Mouse (Mus musculus) 3134 (cell line): ENCODE measurements at regions not wholly inside any gene's neighbourhood (a gene's known extent, or its start where the extent isn't known, plus 50 kb on each side); places are given as distances from the start of the nearest gene placed in this dataset.
A peak's percentile ranks its signal among the peaks of the same experiment; 100 is the strongest.

Experiments
- DNase-seq: peaks from one replicate; pipeline ENCODE4 v3.0.0-alpha.2; 2011; ENCODE audit warnings: low spot score; ENCODE audit not compliant: insufficient read length; ENCODE audit errors: extremely low read depth

DNA sequence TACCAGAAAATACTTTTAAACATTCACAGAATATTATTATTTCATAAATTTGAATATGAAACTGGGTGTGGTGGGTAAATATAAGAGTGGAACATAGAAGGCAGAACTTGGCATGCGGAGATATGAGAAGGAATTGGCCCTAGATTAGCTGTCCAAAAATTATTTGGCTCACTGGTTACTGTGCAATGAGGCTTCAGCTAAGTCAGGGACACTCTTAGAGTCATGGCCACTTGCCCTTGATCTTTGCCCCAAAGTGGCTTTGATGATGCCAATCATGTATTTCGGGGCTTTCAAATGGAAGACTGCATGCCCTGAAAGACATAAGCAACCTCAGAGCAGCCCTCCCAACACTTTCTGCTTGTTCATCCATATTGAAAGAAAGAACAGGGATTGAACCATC lies 76.9 kb downstream of the Pxdc1 start:
- no peak for DNase-seq

DNA sequence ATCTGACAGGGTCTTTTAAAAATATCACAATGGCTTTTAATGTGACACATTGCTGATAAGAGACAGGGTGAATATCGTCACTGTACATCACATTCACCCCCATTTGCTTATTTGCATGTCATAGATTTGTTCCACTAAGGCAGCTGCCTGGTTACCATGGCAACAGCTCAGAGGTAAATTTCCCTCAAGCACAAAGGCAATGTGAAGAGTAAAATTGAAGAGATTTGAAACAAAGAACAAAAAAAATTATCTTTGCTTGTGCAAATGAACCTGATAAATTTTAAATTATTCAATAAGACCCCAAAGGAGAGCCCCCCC lies 77.3 kb downstream of the Pxdc1 start:
- no peak for DNase-seq

DNA sequence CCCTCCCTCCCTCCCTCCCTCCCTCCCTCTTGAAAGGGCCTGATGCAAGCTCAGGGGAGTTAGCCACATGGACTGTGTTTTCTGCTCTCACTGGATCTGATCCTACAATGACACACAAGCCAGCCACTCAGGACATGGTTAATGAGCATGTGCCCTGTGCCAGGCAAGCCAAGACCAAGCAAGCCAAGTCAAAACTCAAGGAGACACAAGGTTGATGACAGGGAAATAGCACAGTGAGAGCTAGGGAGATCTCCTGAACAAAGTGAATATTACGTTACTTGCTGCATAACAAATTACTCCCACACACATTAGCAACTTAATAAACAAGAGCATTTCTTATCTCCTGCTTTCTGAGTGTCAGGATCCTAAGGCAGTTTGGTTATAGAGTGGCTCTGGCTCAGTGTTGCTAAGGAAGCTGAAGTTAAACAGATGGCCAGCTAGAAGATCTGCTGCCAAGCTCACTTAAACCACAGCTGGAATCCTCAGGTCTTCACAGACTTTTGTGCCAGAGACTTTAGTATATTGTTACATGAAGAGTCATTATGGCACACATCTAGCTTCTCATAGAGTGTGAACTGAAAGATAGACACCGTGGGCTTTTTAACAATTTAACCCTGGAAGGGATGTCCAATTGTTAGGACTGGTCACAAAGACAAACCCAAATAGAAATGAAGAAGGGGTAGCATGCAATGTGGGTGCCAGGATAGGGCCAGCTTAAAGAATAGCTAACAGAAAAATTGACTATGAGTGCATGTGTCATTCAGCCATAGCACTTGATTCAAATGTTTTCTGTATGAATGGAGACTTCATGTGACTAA lies 77.9 kb downstream of the Pxdc1 start:
- no peak for DNase-seq

DNA sequence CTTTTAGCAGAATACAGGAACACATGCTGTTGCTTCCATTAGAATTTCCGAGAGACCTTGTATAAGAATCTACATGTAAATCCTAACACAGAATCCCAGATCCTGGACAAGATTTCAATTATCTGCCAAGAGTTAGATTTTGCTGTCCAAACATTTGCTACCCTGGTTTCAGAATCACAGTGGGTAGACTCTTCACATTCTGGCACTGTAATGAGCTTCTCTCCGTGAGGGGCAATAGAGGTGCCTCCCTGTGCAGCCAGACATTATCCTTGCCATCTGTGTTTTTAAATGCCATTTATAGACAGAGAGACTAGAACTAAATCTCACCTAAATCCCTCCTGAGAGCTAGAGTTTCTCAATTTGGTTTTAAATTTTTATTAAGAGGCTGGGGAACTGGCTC lies 84.0 kb downstream of the Pxdc1 start:
- no peak for DNase-seq

DNA sequence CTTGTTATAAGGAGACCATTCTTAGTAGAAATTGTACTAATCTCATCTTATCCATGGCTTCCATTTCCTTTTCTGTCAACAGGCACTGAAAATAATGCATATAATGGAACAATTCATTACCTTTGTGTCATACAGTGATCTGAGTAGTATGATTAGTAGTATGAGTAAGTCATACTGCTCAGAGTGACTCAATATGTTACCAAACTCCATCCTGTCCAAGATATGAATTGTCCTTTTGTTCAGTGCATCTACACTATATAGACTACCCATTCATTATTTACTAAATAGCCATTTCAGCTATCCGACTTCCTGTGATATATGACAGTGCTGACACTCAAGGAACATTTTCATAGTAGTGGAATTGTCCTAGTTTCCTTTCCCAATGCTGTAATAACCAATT lies 86.6 kb downstream of the Pxdc1 start:
- DNase-seq, result no peak

DNA sequence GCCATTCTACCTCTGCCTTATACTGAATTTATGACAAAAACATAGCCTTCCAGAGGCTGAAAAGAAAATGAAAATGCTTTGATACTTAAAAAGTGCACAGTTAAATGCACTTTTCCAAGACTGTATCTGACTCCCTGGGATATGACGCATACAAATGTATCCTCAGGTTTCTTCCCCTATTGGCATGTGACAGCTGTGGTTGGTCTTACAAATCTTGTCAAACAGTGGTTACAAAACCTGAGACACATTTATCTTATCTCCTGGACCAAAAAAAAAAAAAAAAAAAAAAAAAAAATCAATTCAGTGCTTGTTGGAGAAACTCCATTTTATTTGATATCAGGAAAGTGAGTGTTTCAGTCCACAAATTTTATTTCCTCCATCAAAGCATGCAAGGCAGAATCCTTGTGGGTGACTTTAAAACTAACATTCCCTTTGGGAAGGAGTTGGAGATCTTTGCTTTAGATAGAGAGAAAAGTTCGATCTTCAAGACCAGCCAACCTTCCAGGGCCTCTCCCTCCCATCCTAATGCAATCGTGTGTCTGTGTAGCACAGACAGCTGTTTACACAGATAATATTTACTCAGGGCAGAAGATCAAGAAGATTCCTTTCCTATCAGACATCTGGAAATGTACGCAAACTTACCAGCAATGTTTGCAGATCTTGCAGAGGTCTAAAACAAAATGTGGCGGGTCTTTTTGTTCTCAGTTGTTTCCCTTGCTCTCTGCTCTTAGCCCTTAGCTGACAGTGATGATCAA lies 103.0 kb downstream of the Pxdc1 start:
- no peak for DNase-seq

DNA sequence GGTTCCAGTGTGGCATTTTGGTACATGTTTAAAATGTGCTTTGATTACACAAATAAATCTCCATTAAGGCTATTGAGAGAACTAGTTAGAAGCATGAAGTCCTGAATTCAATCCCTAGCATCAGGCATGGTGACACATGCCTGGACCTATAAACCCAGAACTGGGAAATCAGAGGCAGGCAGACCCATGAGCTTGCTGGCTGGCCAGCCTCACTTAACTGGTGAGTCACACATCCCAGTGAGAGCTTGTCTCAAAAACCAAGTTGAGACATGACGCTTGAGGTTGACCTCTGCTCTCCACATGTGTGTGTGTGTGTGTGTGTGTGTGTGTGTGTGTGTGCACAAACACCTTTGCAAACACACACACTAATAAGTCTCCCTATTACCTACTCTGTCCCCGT lies 112.6 kb downstream of the Pxdc1 start:
- DNase-seq, result peak; percentile 30

DNA sequence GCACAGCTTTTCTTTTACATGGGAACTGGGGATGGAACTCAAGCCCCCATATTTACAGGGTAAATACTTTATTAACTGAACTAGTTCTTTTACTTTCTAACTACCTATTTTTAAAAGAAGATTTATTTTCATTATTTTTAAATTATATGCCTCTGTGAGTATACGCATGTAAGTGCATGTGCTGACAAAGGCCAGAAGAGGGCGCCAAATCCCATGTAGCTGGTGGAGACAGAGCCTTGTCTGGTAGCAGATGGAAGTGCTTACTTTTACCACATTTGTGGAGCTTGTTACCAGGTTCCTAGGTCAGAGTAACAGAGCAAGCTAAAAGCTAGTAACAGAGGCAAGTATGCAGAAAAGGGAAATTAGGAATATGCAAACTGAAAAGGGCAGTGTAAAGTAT lies 119.4 kb downstream of the Pxdc1 start:
- no peak for DNase-seq

DNA sequence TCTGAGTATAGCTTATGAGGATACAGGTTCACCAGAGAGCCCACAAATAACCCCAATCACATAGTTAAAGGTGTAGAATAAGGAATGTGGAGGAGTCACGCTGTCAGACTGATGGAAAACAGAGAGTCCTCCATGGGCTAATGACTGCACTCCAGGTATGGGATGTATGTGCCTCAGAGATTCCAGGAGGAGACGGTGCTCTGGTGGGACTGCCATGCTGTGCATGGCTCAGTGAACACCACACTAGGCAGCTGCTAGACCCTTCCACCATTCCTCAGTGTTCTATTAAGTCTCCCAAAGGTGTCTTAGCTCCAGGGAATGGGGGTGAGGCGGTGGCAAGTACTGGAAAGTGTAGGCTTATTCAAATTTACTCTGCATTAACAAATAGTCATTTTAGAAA lies 142.0 kb downstream of the Pxdc1 start:
- no peak for DNase-seq

DNA sequence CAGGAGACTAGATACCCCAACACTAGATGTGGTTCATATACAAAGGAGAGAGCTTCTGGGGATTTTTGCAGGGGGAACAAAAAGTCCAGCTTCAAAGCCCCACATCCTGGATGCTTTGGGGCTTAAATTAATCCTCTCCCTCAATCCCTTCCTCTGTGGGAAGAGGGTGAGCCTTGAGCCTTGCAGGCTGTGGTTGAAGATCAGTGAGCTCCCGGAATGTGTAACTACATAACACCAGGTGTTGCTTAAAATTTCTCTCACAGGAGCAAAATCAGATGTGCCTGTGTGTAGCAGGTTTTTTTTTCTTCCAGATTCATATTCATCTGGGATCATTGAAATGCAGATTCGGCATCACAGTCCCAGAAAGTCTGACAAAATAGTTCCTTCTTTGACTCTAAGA lies 146.1 kb downstream of the Pxdc1 start:
- DNase-seq, result no peak

DNA sequence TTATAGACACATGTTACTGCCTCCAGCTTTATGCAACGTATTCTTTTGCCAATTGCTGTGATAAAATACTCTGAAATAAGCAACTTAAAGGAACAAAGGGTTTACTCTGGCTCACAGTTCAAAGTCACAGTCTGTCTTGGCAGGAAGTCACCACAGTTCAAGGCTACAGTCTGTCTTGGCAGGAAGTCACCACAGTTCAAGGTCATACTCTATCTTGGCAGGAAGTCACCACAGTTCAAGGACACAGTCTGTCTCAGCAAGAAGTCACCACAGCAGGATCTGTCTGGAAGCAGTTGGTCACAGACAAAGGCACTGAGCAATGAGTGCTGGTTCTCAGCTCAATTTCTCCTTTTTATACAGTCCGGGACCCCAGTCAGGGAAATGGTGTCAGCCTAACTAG lies 147.4 kb downstream of the Pxdc1 start:
- DNase-seq, result no peak

DNA sequence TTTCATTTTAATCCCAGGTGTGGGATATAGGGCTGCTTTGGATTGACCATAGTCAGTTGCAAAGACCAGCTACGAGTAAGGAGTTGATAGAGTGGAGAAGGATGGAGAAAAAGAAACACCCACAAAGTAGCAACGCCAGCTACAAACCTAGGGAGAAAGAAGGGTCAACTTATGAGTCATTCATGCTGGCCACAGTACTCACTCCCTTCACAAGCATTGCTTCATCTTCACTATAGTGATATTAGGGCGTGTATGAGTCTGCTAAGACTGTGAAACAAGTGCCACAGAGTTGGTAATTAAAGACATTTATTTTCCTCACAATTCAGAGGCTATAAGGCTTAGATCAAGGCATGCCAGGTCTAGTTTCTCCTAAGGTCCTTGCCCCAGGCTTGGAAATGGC lies 148.4 kb downstream of the Pxdc1 start:
- DNase-seq, result peak; percentile 27

DNA sequence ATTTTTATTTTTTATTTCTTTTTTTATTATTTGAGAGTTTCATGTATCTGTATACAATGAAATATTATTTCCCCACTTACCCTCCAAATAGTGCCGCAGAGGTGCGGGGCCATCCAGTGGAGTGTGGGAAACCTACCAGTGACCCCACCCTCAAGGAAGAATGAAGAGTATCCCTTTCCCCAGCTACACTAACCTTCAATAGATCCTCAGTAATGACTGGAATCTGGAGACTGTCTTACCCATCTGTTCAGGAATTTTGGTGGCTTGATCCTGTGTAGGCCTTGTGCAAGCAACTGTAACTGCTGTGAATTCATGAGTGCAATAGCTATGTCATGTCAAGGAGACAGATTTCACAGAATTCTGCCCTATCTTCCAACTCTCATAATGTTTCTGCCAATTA lies 153.9 kb upstream of the Slc22a23 start:
- DNase-seq, result no peak

DNA sequence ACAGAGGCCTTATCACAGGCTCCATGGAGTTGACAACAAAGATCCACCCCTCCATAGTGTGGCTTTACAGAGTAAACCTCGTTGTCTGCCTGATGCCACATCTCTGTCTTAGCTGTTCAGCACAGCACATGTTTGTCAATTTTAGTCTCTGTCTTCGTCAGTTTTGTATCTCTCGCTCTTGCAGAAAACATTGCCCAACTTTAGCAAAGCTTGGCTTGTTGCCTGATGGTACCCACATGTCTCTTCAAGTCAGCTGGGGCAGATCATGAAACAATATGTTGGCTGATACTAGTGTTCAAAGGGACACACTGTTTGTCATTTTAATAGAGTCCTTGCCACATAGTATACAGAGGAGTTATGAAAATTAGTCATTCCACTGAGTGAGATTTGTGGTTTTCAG lies 152.7 kb upstream of the Slc22a23 start:
- DNase-seq, result no peak

DNA sequence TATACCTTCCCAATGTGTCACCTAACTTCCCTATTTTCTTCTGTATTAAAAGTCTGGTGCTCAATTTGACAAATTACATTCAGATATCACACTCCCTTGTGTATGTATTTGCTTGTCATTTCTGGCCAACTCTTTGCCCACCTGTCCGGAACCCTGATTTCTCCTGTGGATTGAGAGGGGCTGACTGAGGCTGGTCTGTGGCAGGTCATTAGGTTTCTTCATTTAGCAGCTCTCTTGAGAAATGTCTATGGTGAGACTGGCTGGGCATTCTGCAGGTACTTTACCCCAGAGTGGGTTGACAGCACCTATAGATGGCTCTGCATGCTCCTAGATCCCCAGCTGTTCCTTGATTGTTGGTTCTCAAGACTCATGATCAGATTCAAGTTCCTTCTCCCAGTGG lies 139.8 kb upstream of the Slc22a23 start:
- no peak for DNase-seq

DNA sequence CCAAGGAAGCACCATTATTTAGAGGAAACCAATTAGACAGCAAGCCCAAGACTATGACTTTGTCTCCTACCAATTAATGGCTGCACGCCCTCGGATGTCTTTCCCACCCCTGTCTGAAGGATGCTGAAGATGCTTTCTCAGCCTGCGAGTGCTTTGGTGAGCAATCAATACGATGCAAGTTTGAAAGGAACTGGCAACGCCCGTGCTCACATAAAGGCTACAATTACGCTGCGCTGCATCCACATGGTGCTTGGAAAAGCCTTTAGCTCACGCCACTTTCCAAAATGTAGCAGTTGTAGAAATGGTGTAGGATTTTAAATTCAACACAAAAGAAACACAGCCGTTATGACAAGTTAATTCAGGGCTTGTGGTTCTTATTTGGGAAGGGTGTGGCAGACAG lies 136.5 kb upstream of the Slc22a23 start:
- DNase-seq, result no peak

DNA sequence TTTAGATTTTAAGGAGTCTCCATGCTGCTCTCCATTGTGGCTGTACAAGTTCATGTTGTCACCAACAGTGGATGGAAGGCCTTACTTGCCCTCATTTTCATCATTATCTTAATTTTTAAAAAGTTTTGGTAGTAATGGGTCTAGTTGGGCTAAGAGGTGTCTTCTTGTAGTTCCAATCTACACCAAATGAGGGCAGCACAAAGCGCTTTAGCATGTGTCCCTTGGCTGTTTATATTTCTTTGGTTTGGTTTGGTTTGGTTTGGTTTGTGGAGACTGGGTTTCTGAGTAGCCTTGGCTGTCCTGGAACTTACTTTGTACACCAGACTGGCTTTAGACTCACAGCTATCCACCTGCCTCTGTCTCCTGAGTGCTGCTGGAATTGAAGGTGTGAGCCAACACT lies 125.4 kb upstream of the Slc22a23 start:
- DNase-seq, result no peak

DNA sequence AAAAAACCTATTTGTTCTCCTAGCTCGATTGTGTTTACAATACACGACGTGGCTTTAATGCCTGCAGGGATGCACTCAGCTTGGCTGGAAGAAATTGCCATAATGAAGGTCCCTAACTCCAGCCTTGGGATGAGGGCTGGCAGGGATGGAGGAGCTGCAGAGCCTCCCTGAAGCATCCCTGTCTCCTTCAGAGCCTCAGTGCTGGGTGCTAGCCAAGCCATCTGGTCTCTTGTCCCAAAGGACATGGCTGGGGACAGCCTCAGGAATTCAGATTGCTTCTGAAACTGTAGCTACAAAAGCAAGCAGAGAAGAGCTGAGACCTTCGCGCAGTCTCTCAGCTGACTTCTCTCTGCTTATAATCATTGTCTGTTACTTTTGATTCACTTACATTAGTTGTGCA lies 124.6 kb upstream of the Slc22a23 start:
- no peak for DNase-seq

DNA sequence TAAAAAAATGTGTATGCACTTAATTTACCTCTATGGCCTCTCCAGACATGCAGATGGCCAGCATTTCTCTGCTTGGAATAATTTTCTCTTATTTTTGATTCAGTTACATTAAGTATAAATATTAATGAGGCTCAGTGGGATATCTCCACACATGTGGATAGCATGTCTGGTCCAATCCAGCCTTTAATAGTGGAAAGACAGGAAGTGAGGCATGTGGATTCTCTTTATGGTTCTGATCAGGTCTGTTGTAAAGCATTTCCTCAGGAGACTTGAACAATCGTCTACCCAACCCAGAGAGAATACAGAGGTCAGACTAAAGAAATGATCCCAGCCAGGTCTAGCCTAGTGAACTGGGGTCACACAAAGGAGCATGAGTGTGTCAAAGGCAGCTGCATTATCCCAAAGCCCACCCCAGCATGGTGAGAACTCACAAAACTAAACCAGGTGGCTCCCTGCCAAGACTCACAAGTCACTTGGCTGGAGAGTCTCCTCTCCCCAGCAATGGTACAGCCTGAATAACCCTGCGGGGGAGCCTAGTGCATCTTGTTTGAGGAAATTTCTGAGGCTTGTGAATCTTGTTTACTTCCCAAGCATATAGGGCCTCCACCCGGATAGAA lies 123.3 kb upstream of the Slc22a23 start:
- DNase-seq, result no peak

DNA sequence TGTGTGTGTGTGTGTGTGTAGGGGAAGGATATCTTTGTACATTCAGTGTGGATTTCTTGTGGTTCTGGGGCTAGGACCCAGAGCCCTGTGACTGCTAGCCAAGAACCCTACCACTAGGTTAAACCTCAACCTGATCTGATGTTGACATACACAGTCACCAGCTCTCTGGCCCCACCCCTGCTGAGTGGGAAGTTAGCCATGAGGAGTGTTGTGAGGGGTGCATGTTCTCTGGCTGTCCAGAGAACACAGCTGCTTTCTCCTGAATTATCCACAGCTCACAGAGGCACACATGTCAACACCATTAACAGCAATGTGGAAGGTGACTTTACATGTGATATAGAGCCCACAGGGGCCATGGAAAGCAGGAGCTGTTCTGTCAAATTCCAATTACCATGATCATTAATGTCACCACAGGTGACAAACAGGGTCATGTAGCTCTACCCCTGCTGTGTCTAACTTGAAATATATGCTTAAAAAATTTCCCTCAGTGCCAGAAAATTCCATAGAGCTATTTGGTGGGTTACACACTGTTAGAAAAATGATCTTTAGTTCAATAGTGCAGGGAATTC lies 121.0 kb upstream of the Slc22a23 start:
- no peak for DNase-seq

DNA sequence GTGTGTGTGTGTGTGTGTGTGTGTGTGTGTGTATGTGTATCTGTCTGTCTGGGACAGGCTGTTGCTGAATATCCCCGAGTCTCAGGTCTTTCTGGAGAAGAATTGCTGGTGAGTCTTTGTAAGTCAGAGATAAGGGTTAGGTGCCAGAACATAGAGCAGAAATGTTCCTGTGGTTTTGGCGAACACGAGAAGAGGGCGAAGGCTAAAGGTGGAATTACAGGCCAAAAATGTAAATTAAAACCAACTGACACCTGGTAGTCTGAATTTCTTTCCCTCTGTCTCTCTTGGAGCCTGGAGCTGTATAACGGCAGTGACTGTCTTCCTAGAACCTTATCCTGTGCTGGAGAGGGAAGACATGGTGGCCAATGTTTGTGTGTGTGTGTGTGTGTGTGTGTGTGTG lies 120.5 kb upstream of the Slc22a23 start:
- DNase-seq, result no peak

DNA sequence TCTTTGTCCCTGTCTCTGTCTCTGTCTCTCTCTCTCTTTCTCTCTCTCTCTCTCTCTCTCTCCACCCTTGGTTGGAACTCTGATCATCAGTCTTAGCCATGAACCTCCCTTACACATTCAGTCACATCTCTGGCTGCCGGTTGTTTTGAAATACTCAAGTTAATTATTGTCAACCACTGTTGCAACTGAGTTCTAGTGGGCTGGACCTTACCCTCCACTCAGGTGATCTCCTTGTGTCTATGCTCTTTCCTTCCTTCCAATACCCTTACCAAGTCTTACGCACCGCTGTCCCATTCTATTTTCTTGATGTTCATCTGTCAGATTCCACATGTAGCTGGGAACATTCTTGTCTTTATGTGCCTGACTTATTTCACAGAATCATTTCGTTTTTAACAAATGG lies 119.2 kb upstream of the Slc22a23 start:
- no peak for DNase-seq
